Mouse (Mus musculus) kidney, embryonic 14.5 days (tissue): Measurements from ENCODE around the gene Ccdc184. TPM values are rescaled to one million over a fixed set of nuclear protein-coding genes. Genes with fewer than 3 reads are reported as not detected.

ENCODE experiments used
- ATAC-seq: fragments of 200-750 bp; cut with Nextera tagmentation; 2 replicates; pipeline ENCODE4 v1.8.0; 2017; ENCODE audit warnings: moderate number of reproducible peaks, mild to moderate bottlenecking, moderate TSS enrichment, moderate library complexity; ENCODE audit not compliant: low FRiP score, low TSS enrichment
- H3K27ac ChIP-seq: fragments of 300-500 bp; sonication (generic); 2 replicates; pipeline ENCODE4 v1.5.1; 2014; ENCODE audit warnings: low read depth, mild to moderate bottlenecking, low read length, moderate library complexity, mixed read lengths
- H3K27me3 ChIP-seq: fragments of 300-500 bp; sonication (generic); 2 replicates; pipeline ENCODE4 v1.6.1; 2014; ENCODE audit warnings: mild to moderate bottlenecking, low read length; ENCODE audit not compliant: control insufficient read depth, insufficient read depth
- H3K36me3 ChIP-seq: fragments of 300-500 bp; sonication (generic); 2 replicates; pipeline ENCODE4 v1.6.1; 2014; ENCODE audit warnings: low read length, mixed read lengths; ENCODE audit not compliant: control insufficient read depth, insufficient read depth
- H3K4me1 ChIP-seq: fragments of 300-500 bp; sonication (generic); 2 replicates; pipeline ENCODE4 v1.6.1; 2014; ENCODE audit warnings: low read length, mixed read lengths; ENCODE audit not compliant: control insufficient read depth, insufficient read depth
- H3K4me2 ChIP-seq: fragments of 300-500 bp; sonication (generic); replicated peaks from 2 replicates; pipeline ENCODE4 v1.6.1; 2014; ENCODE audit warnings: low read depth, mild to moderate bottlenecking, low read length
- H3K4me3 ChIP-seq: fragments of 300-500 bp; sonication (generic); 2 replicates; pipeline ENCODE4 v1.5.1; 2014; ENCODE audit warnings: mild to moderate bottlenecking, low read length
- H3K9ac ChIP-seq: fragments of 300-500 bp; sonication (generic); 2 replicates; pipeline ENCODE4 v1.6.1; 2014; ENCODE audit warnings: low read depth, mild to moderate bottlenecking, low read length, moderate library complexity
- H3K9me3 ChIP-seq: fragments of 300-500 bp; sonication (generic); 2 replicates; pipeline ENCODE4 v1.6.1; 2016; ENCODE audit warnings: low read length; ENCODE audit not compliant: control insufficient read depth
- WGBS: fragments of 180-500 bp; shearing (Covaris S2); extraction: QIAGEN DNeasy Blood & Tissue Kit; methylation state at CpG from one replicate; pipeline ENCODE4 v1.1.7; 2014; 5-methylcytosine and 5-hydroxymethylcytosine counted together
- polyA plus RNA-seq: library from polyadenylated mRNA; unstranded; fragments of >200 nt; fragmentation: Nextera tagmentation; extraction: Ambion mirVana; gene quantifications from 2 replicates; pipeline ENCODE4 v1.2.1, GENCODE M21; 2014

Ccdc184 gene
- polyA plus RNA-seq, 1 experiment from 2014 or later = 1.2 TPM

DNA sequence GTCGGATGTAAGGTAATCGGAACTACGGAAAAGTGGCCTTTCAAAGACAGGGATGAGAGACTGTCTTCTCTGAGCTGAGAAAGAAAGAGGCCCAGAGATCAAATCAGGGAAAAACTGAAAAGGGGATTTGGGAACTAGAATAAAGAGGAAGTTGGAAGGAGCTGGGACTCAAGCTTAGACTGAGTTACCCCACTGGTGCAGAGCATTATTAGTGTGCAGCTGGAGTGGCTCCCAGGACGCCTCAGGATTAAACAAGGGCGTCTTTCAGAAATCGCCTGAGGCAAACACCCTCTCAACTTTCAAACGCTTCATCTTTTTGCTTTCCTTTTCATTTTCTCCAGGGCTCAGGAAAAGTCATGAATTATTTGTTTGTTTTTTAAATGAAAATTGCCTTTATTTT, 14.0 kb upstream of the Ccdc184 start:
- Histone ChIP-seq H3K4me1 (no peaks in the 10 kb centered on the region), H3K4me3 (no peak overlapping the region), H3K27me3 (no peaks in the 10 kb centered on the region), H3K4me2 (no peak overlapping the region), H3K36me3 (no peaks in the 10 kb centered on the region), H3K27ac (no peak overlapping the region), H3K9me3 (no peaks in the 10 kb centered on the region), H3K9ac (no peak overlapping the region)
- ATAC-seq = no peak
- WGBS = 88% methylated on average over 7 of the region's 7 CpGs

DNA sequence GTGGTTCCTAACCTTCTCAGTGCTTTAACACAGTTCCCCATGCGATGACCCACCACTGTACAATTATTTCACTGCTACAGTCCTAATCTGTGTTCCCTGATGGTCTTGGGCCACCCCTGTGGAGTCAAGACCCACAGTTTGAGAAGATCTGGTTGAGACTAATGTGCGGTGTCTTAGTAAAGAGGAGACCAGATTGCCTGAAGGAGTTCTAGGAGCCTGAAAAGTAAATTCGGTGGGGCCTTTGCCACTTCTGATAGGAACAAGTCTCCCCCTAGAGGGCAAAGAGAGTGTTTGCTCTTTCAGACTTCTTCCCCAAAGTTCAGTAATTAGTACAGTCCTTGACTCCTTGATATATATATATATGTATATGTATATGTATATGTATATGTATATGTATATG, 13.3 kb upstream of the Ccdc184 start:
- 0 out of 2 replicates have a peak, but pooled peaks have one; percentile 43 for ATAC-seq
- Histone ChIP-seq H3K4me3 (no peak overlapping the region), H3K36me3 (no peaks in the 10 kb centered on the region), H3K27ac (no peak overlapping the region), H3K4me1 (no peaks in the 10 kb centered on the region), H3K4me2 (no peak overlapping the region), H3K27me3 (no peaks in the 10 kb centered on the region), H3K9me3 (no peaks in the 10 kb centered on the region), H3K9ac (no peak overlapping the region)
- WGBS = 20% methylated on average over 3 of the region's 3 CpGs

DNA sequence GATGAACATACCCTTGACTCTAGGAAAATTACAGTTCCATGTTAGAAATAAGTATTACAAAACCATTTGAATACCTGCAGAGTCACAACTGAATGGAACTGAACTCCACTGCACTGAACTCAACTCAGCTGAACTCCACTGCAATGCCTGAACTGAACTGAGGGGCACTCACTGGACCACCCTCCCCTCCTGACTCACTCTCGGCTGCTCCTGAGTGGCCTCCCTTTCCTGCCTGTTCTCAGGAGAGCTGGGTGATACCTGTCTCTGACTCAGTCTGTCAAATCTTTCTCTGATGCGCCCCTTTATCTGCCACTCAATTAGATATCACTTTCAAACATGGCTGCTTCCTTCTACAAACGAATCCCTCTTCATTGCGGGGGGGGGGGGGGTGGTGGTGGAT, 12.8 kb upstream of the Ccdc184 start:
- no peak for ATAC-seq
- H3K4me1 ChIP-seq = no peaks in the 10 kb centered on the region
- H3K4me2 ChIP-seq = no peak overlapping the region
- no peak overlapping the region for H3K27ac ChIP-seq
- no peak overlapping the region for H3K4me3 ChIP-seq
- no peaks in the 10 kb centered on the region for H3K27me3 ChIP-seq
- H3K9ac ChIP-seq = no peak overlapping the region
- H3K36me3 ChIP-seq = no peaks in the 10 kb centered on the region
- no peaks in the 10 kb centered on the region for H3K9me3 ChIP-seq
- WGBS = 64% methylated on average over 4 of the region's 4 CpGs

DNA sequence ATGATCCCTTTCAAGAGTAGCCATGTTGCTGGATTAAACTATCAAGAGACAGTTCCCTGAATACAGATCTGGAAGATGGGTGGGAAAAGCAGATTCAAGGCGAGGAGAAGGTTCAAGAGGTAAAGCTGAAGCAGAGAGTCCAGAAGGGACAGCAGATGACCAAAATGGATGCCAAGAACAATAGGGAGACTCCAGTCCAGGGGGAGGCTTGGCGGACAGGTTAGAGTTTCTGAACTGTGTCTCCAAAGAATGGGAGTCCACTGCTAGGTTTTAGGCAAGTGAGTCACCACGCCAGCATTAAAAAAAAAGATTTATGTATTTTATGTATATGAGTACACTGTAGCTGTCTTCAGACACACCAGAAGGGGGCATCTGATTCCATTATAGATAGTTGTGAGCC, 12.3 kb upstream of the Ccdc184 start:
- no peaks in the 10 kb centered on the region for H3K9me3 ChIP-seq
- no peaks in the 10 kb centered on the region for H3K27me3 ChIP-seq
- ATAC-seq = no peak
- H3K4me2 ChIP-seq = no peak overlapping the region
- H3K36me3 ChIP-seq = no peaks in the 10 kb centered on the region
- WGBS = 81% methylated on average over 3 of the region's 3 CpGs
- no peaks in the 10 kb centered on the region for H3K4me1 ChIP-seq
- H3K4me3 ChIP-seq = no peak overlapping the region
- H3K27ac ChIP-seq = no peak overlapping the region
- H3K9ac ChIP-seq = no peak overlapping the region

DNA sequence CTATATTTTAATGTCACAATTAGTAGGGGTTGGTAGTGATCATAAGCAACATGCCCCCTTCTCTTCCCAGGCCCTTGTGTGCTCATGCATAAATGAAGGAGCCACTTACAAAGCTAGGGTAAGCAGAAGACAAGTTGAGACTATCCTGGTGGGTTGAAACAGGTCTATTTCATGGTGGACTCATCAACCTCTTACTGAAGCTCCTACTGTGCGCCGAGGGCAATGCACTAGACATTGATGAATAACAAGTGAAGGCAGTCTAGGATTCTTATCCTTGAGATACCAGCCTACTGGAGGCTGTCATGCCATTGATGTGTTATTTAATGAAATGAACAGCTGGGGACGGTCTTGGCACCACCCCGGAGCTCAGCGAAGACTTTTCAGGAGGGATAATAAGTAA, 11.7 kb upstream of the Ccdc184 start:
- no peak overlapping the region for H3K4me3 ChIP-seq
- H3K4me1 ChIP-seq = no peaks in the 10 kb centered on the region
- no peak overlapping the region for H3K4me2 ChIP-seq
- no peaks in the 10 kb centered on the region for H3K27me3 ChIP-seq
- WGBS = 91% methylated on average over 5 of the region's 5 CpGs
- no peak for ATAC-seq
- H3K9ac ChIP-seq = no peak overlapping the region
- no peaks in the 10 kb centered on the region for H3K9me3 ChIP-seq
- H3K36me3 ChIP-seq = no peaks in the 10 kb centered on the region
- no peak overlapping the region for H3K27ac ChIP-seq

DNA sequence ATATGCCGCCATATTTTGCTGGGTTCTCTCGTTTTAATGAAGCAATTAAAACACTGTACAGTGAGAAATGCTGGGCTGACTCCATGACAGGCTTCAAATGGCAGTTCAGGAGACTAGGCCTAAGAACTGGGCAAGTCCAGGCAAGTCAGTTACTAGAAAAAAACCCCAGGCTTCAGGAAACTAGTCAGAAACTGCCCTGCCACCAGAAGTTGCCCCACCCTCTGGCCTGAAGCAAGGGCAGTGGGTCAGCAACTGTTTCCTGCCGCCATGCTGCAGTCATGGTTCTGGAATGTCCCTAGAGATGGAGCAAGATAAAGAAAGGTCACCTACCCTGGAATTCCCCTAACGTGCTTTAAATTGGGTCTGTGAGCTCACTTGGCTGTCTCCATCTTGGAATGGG, 11.0 kb upstream of the Ccdc184 start:
- 62% methylated on average over 4 of the region's 4 CpGs for WGBS

DNA sequence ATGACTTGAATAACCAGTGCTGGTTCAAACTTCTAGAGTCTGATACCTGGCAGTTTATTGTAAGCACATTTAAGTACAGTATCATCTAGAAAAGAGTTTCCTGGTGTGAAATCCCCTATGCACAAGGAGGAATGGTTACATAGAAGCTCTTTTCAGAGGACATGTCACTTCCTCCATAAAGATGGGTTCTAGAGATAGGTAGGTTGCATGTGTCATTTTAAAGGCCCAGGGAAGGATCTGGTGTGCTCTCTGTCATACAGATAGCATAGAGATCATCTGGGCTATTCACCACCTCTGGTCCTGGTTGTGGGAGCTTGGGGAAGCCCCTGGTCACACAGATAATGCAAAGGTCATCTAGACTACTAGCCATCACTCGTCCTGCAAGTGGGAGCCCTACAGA, 9.7 kb upstream of the Ccdc184 start:
- H3K36me3 ChIP-seq = no peaks in the 10 kb centered on the region
- H3K27ac ChIP-seq = no peak overlapping the region
- H3K27me3 ChIP-seq = no peaks in the 10 kb centered on the region
- no peak for ATAC-seq
- WGBS = 53% methylated on average over 1 of the region's 1 CpGs
- H3K4me3 ChIP-seq = no peak overlapping the region
- H3K9ac ChIP-seq = no peak overlapping the region
- no peaks in the 10 kb centered on the region for H3K9me3 ChIP-seq
- peaks cover 11% of the 10 kb centered on the region; the same call in 1 of the 2 replicates for H3K4me1 ChIP-seq
- no peak overlapping the region for H3K4me2 ChIP-seq

More for the DNA sequence above, 11.0 kb upstream of the Ccdc184 start:
- Histone ChIP-seq H3K9me3 (no peaks in the 10 kb centered on the region), H3K4me2 (no peak overlapping the region), H3K36me3 (no peaks in the 10 kb centered on the region), H3K27ac (no peak overlapping the region), H3K9ac (no peak overlapping the region), H3K4me3 (no peak overlapping the region), H3K27me3 (no peaks in the 10 kb centered on the region), H3K4me1 (peaks cover 1% of the 10 kb centered on the region; the same call in 1 of the 2 replicates)
- ATAC-seq = no peak

DNA sequence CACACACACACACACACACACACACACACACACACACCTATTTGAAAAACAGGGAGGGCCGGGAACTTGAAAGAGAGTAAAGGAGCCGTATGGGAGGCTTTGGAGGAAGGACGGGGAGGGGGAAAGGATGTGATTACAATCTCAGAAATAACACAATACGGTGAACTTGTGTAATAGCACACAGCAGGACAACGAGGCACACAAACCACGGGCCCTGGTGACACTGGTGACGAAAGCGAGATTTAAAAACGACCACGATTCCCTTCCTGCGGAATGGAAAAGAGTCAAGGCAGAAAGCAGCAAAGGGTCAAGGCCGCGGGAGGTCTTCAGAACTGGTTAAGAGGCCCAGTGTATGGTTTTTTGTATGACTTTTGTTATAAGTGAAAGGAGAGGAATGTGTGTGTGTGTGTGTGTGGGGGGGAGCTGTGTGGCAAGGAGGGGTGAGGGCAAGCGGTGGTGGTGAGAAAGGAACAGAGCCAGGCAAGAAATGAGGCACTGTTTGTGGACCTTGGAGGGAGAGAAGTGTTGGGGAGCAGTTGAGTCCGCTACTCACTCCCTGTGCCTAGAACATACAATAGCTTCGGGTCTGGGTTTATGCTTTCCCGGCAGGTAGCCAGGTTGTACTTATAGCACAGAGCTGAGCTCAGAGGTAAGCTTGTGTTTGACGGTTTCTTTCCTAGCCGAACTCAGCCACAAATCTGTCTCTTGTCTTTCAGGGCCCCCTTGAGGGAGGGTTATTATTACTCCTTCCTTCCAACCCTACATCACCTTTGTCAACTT, 5.7 kb upstream of the Ccdc184 start:
- no peaks in the 10 kb centered on the region for H3K36me3 ChIP-seq
- no peak overlapping the region for H3K27ac ChIP-seq
- H3K4me1 ChIP-seq = peaks cover 11% of the 10 kb centered on the region; the same call in 1 of the 2 replicates
- WGBS = 65% methylated on average over 19 of the region's 19 CpGs
- peaks cover 9% of the 10 kb centered on the region; the same call in 1 of the 2 replicates for H3K27me3 ChIP-seq
- H3K9ac ChIP-seq = no peak overlapping the region
- ATAC-seq = no peak; the same call in 1 of the 2 replicates
- H3K4me2 ChIP-seq = no peak overlapping the region
- H3K9me3 ChIP-seq = no peaks in the 10 kb centered on the region
- no peak overlapping the region for H3K4me3 ChIP-seq

DNA sequence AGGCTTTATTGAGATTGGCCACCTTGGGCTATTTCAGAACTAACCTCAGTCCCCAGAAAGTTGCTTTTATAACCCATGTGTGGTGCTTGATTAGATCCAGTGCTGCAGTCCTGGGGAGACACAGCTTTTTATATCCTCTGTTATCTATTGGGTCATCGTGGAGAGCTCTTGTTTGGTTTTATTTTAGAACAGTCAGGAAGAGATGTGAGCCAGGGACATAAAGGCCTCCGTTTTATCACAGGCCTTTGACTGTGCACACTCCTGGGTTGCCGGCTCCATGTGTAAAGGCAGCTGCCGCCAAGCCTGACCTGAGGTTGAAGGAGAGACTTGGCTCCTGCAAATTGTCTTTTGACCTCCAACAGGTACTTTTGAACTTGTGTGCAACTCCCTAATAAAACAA, 4.4 kb upstream of the Ccdc184 start:
- Histone ChIP-seq H3K9ac (no peak overlapping the region), H3K4me2 (no peak overlapping the region), H3K4me3 (no peak overlapping the region), H3K9me3 (no peaks in the 10 kb centered on the region), H3K27me3 (peaks cover 13% of the 10 kb centered on the region), H3K27ac (no peak overlapping the region), H3K36me3 (no peaks in the 10 kb centered on the region), H3K4me1 (peaks cover 17% of the 10 kb centered on the region; the same call in 1 of the 2 replicates)
- 64% methylated on average over 4 of the region's 4 CpGs for WGBS
- no peak for ATAC-seq
